Mouse (Mus musculus) right cerebral cortex, adult 18-20 months (tissue): ENCODE measurements at regions not wholly inside any gene's neighbourhood (a gene's known extent, or its start where the extent isn't known, plus 50 kb on each side); places are given as distances from the start of the nearest gene placed in this dataset.

Source experiments
- DNase-seq: peaks from one replicate; pipeline ENCODE4 v3.0.0; 2022; ENCODE audit warnings: mixed read lengths

GRCm38 (mm10) chr7:70548936-70549450, 182.5 kb upstream of the Nr2f2 start:
- DNase-seq: no peak

GRCm38 (mm10) chr7:70541881-70542665, 175.5 kb upstream of the Nr2f2 start:
- no peak for DNase-seq

GRCm38 (mm10) chr7:70539121-70539642, 172.6 kb upstream of the Nr2f2 start:
- no peak for DNase-seq

- DNase-seq: no peak
Observed at GRCm38 (mm10) chr7:70536046-70536445, 169.5 kb upstream of the Nr2f2 start.

- no peak for DNase-seq
Observed at GRCm38 (mm10) chr7:70533552-70533951, 167.0 kb upstream of the Nr2f2 start.

- DNase-seq: no peak
Observed at GRCm38 (mm10) chr7:70527921-70528320, 161.4 kb upstream of the Nr2f2 start.

- DNase-seq: no peak
Observed at GRCm38 (mm10) chr7:70525372-70525771, 158.8 kb upstream of the Nr2f2 start.

- DNase-seq: no peak
Observed at GRCm38 (mm10) chr7:70524744-70525143, 158.2 kb upstream of the Nr2f2 start.

- no peak for DNase-seq
Observed at GRCm38 (mm10) chr7:70524251-70524650, 157.7 kb upstream of the Nr2f2 start.

- no peak for DNase-seq
Observed at GRCm38 (mm10) chr7:70516741-70517140, 150.2 kb upstream of the Nr2f2 start.

- no peak for DNase-seq
Observed at GRCm38 (mm10) chr7:70515341-70515851, 148.9 kb upstream of the Nr2f2 start.

GRCm38 (mm10) chr7:70514666-70515065, 148.1 kb upstream of the Nr2f2 start:
- DNase-seq: no peak

GRCm38 (mm10) chr7:70512354-70512753, 145.8 kb upstream of the Nr2f2 start:
- DNase-seq: no peak

- no peak for DNase-seq
Observed at GRCm38 (mm10) chr7:70505671-70506181, 139.2 kb upstream of the Nr2f2 start.

GRCm38 (mm10) chr7:70501821-70502220, 135.3 kb upstream of the Nr2f2 start:
- DNase-seq: no peak

GRCm38 (mm10) chr7:70496541-70497154, 130.1 kb upstream of the Nr2f2 start:
- DNase-seq: no peak

GRCm38 (mm10) chr7:70484201-70484600, 117.7 kb upstream of the Nr2f2 start:
- DNase-seq: no peak

- no peak for DNase-seq
Observed at GRCm38 (mm10) chr7:70483536-70483935, 117.0 kb upstream of the Nr2f2 start.

- no peak for DNase-seq
Observed at GRCm38 (mm10) chr7:70481880-70482279, 115.3 kb upstream of the Nr2f2 start.

GRCm38 (mm10) chr7:70472786-70473185, 106.3 kb upstream of the Nr2f2 start:
- DNase-seq: no peak

GRCm38 (mm10) chr7:70470557-70470956, 104.0 kb upstream of the Nr2f2 start:
- DNase-seq: no peak

- no peak for DNase-seq
Observed at GRCm38 (mm10) chr7:70462131-70462530, 95.6 kb upstream of the Nr2f2 start.

GRCm38 (mm10) chr7:70454525-70454924, 88.0 kb upstream of the Nr2f2 start:
- no peak for DNase-seq

- no peak for DNase-seq
Observed at GRCm38 (mm10) chr7:70452816-70453215, 86.3 kb upstream of the Nr2f2 start.
